In genomic region chr12:106853711-106854240, GRCm38 (mm10) we compare ENCODE assay signal across 27 mouse cellular contexts.
DNase-seq lines count a peak whose midpoint lies in the region; ATAC-seq lines count a peak whose summit lies in the region.
"Had no signal": no experiment of that assay in that cellular context is flagged by ENCODE, and none has a peak within 500 bp of the region (broad histone marks: within the 10 kb centered on the region; RNA-seq: fewer than 3 reads in every experiment).

No protein-coding gene starts in this region.

- peak; percentile 33 for DNase-seq in hindbrain, embryonic 11.5 days (ENCODE audit: low spot score)
- DNase-seq in embryo, embryonic 11.5 days (ENCODE audit: low read depth, low spot score) = peak; percentile 38
- DNase-seq in hindlimb bud, embryonic 11.5 days (ENCODE audit: extremely low spot score, low read depth, low spot score) = peak; percentile 53
- DNase-seq in adrenal gland, postnatal 14 days = no peak
- DNase-seq in adrenal gland, postnatal 36 days = no peak
- no peak for DNase-seq in gastrocnemius, postnatal 10 days
- DNase-seq: adrenal gland, postnatal 25 days; cerebellum, adult 18-20 months; gastrocnemius, adult 2 months; heart, adult 2 months; kidney, adult 9 months; kidney, postnatal 10 days; layer of hippocampus, postnatal 36 days; right cerebral cortex, postnatal 4 days; thymus, adult 2 months; thymus, postnatal 36 days had no signal

- H3K9ac ChIP-seq in hindbrain, embryonic 11.5 days (ENCODE audit: low read depth, low read length) = no peak overlapping the region
- H3K9ac ChIP-seq in hindbrain, embryonic 13.5 days = no peak overlapping the region
- H3K9ac ChIP-seq: embryonic facial prominence, embryonic 15.5 days; heart, embryonic 12.5 days; limb, embryonic 12.5 days; liver, embryonic 15.5 days; lung, embryonic 15.5 days; midbrain, embryonic 13.5 days; neural tube, embryonic 12.5 days had no signal

- 18% methylated on average over 11 of the region's 11 CpGs for WGBS in hindbrain, embryonic 11.5 days
- WGBS in hindbrain, embryonic 13.5 days = 29% methylated on average over 11 of the region's 11 CpGs

- no peak overlapping the region for H3K4me3 ChIP-seq in hindbrain, embryonic 11.5 days (ENCODE audit: low read depth, low read length)
- no peak overlapping the region for H3K4me3 ChIP-seq in hindbrain, embryonic 13.5 days
- H3K4me3 ChIP-seq: embryonic facial prominence, embryonic 15.5 days; gastrocnemius, adult 2 months; heart, adult 2 months; heart, embryonic 12.5 days; limb, embryonic 12.5 days; liver, embryonic 15.5 days; lung, embryonic 15.5 days; midbrain, embryonic 13.5 days; neural tube, embryonic 12.5 days had no signal

- H3K4me1 ChIP-seq in hindbrain, embryonic 11.5 days (replicated peaks; ENCODE audit: control insufficient read depth, insufficient read depth, low read length) = no peaks in the 10 kb centered on the region
- H3K4me1 ChIP-seq in hindbrain, embryonic 13.5 days (replicated peaks) = peaks cover 4% of the 10 kb centered on the region; the same call in 1 of the 2 replicates
- H3K4me1 ChIP-seq: liver, embryonic 15.5 days; lung, embryonic 15.5 days had no signal

- H3K27ac ChIP-seq in hindbrain, embryonic 11.5 days (ENCODE audit: low read depth, low read length) = no peak overlapping the region
- H3K27ac ChIP-seq in hindbrain, embryonic 13.5 days = no peak overlapping the region
- H3K27ac ChIP-seq: embryonic facial prominence, embryonic 15.5 days; gastrocnemius, adult 2 months; heart, adult 2 months; limb, embryonic 12.5 days; liver, embryonic 15.5 days; lung, embryonic 15.5 days; midbrain, embryonic 13.5 days; neural tube, embryonic 12.5 days had no signal

- H3K27me3 ChIP-seq in hindbrain, embryonic 11.5 days (ENCODE audit: control insufficient read depth, insufficient read depth, low read length) = no peaks in the 10 kb centered on the region
- H3K27me3 ChIP-seq in hindbrain, embryonic 13.5 days = 0 out of 2 replicates have a peak, but pooled peaks cover 5% of the 10 kb centered on the region
- H3K27me3 ChIP-seq: embryonic facial prominence, embryonic 15.5 days; heart, embryonic 12.5 days; limb, embryonic 12.5 days; liver, embryonic 15.5 days; lung, embryonic 15.5 days; midbrain, embryonic 13.5 days; neural tube, embryonic 12.5 days had no signal

- no peak overlapping the region for H3K4me2 ChIP-seq in hindbrain, embryonic 11.5 days (replicated peaks; ENCODE audit: low read depth, low read length)
- no peak overlapping the region for H3K4me2 ChIP-seq in hindbrain, embryonic 13.5 days
- H3K4me2 ChIP-seq: embryonic facial prominence, embryonic 15.5 days; heart, embryonic 12.5 days; limb, embryonic 12.5 days; liver, embryonic 15.5 days; lung, embryonic 15.5 days; midbrain, embryonic 13.5 days; neural tube, embryonic 12.5 days had no signal

- no peaks in the 10 kb centered on the region for H3K9me3 ChIP-seq in hindbrain, embryonic 11.5 days (ENCODE audit: control insufficient read depth, low read length)
- no peaks in the 10 kb centered on the region for H3K9me3 ChIP-seq in hindbrain, embryonic 13.5 days
- H3K9me3 ChIP-seq: embryonic facial prominence, embryonic 15.5 days; heart, embryonic 12.5 days; limb, embryonic 12.5 days; liver, embryonic 15.5 days; lung, embryonic 15.5 days; midbrain, embryonic 13.5 days; neural tube, embryonic 12.5 days had no signal

- no peaks in the 10 kb centered on the region for H3K36me3 ChIP-seq in hindbrain, embryonic 11.5 days (ENCODE audit: control insufficient read depth, insufficient read depth, low read length)
- no peaks in the 10 kb centered on the region for H3K36me3 ChIP-seq in hindbrain, embryonic 13.5 days
- H3K36me3 ChIP-seq: embryonic facial prominence, embryonic 15.5 days; heart, embryonic 12.5 days; limb, embryonic 12.5 days; liver, embryonic 15.5 days; lung, embryonic 15.5 days; midbrain, embryonic 13.5 days; neural tube, embryonic 12.5 days had no signal

- ATAC-seq in hindbrain, embryonic 11.5 days (ENCODE audit: low FRiP score) = no peak
- no peak for ATAC-seq in hindbrain, embryonic 13.5 days (ENCODE audit: low FRiP score)
- ATAC-seq: CD4-positive, CD25-positive, alpha-beta regulatory T cell, adult 4 months; forebrain, embryonic 14.5 days; intestine, postnatal 0 days; midbrain, embryonic 13.5 days had no signal

Comparison
In these comparisons a context has a peak if more than half of its experiments do, and no peak if none do; other contexts are left out.
1. DNase-seq: peak in hindbrain, embryonic 11.5 days (single experiment), embryo, embryonic 11.5 days (single experiment) and hindlimb bud, embryonic 11.5 days (single experiment); none in adrenal gland, postnatal 14 days (single experiment), adrenal gland, postnatal 36 days (0 of 2) and gastrocnemius, postnatal 10 days (single experiment).